Mouse (Mus musculus) lung, postnatal 0 days (tissue): ENCODE results near the gene Dnajb4. TPM values are rescaled to one million over a fixed set of nuclear protein-coding genes. Genes with fewer than 3 reads are reported as not detected.
A peak's percentile ranks its signal among the peaks of the same experiment; 100 is the strongest.

Source experiments
- ATAC-seq: fragments of 200-750 bp; cut with Nextera tagmentation; 2 replicates; pipeline ENCODE4 v1.8.0; 2017; ENCODE audit warnings: moderate library complexity
- DNase-seq: peaks from one replicate; pipeline ENCODE4 v3.0.0-alpha.2; 2016; ENCODE audit warnings: low spot score
- H3K27ac ChIP-seq: fragments of 300-500 bp; sonication (generic); 2 replicates; pipeline ENCODE4 v1.5.1; 2014; ENCODE audit warnings: antibody characterized with exemption, mild to moderate bottlenecking, low read length, mixed read lengths
- H3K27me3 ChIP-seq: fragments of 300-500 bp; sonication (generic); replicated peaks from 2 replicates; pipeline ENCODE4 v1.6.1; 2014; ENCODE audit warnings: low read length, mixed read lengths; ENCODE audit not compliant: insufficient read depth
- H3K36me3 ChIP-seq: fragments of 300-500 bp; sonication (generic); 2 replicates; pipeline ENCODE4 v1.6.1; 2014; ENCODE audit warnings: low read length, mixed read lengths; ENCODE audit not compliant: insufficient read depth
- H3K4me1 ChIP-seq: fragments of 300-500 bp; sonication (generic); 2 replicates; pipeline ENCODE4 v1.6.1; 2014; ENCODE audit warnings: antibody characterized with exemption, low read depth, low read length, mixed read lengths; ENCODE audit not compliant: insufficient read depth
- H3K4me2 ChIP-seq: fragments of 300-500 bp; sonication (generic); replicated peaks from 2 replicates; pipeline ENCODE4 v1.6.1; 2014; ENCODE audit warnings: low read depth, mild to moderate bottlenecking, low read length, moderate library complexity, mixed read lengths
- H3K4me3 ChIP-seq: fragments of 300-500 bp; sonication (generic); 2 replicates; pipeline ENCODE4 v1.5.1; 2014; ENCODE audit warnings: low read depth, low read length
- H3K9ac ChIP-seq: fragments of 300-500 bp; sonication (generic); replicated peaks from 2 replicates; pipeline ENCODE4 v1.6.1; 2014; ENCODE audit warnings: low read depth, mild to moderate bottlenecking
- H3K9me3 ChIP-seq: fragments of 300-500 bp; sonication (generic); 2 replicates; pipeline ENCODE4 v1.6.1; 2016; ENCODE audit warnings: low read length, mixed read lengths
- CTCF ChIP-seq: IDR thresholded peaks from 2 replicates; pipeline ENCODE4 v1.5.1; 2016; ENCODE audit warnings: antibody characterized with exemption, mild to moderate bottlenecking
- EP300 ChIP-seq: IDR thresholded peaks from 2 replicates; pipeline ENCODE4 v1.6.1; 2016; ENCODE audit warnings: antibody characterized with exemption, mild to moderate bottlenecking, control low read depth
- WGBS: fragments of 180-500 bp; shearing (Covaris S2); extraction: QIAGEN DNeasy Blood & Tissue Kit; methylation state at CpG from one replicate; pipeline ENCODE4 v1.1.7; 2014; 5-methylcytosine and 5-hydroxymethylcytosine counted together
- polyA plus RNA-seq: library from polyadenylated mRNA; unstranded; fragments of >200 nt; fragmentation: Nextera tagmentation; extraction: Ambion mirVana; gene quantifications from 2 replicates; pipeline ENCODE4 v1.2.1, GENCODE M21; 2015

The Dnajb4 gene
- polyA plus RNA-seq, 1 experiment from 2014 or later, result 54.0 TPM

- peaks cover 9% of the 10 kb centered on the region; the same call in 1 of the 2 replicates for H3K36me3 ChIP-seq
- TF ChIP-seq EP300 (no peak), CTCF (no peak)
- H3K4me2 ChIP-seq, result no peak overlapping the region
- WGBS, result 45% methylated on average over 6 of the region's 6 CpGs
- H3K4me3 ChIP-seq, result no peak overlapping the region
- no peaks in the 10 kb centered on the region for H3K9me3 ChIP-seq
- no peaks in the 10 kb centered on the region; the same call in 1 of the 2 replicates for H3K4me1 ChIP-seq
- no peaks in the 10 kb centered on the region for H3K27me3 ChIP-seq
- DNase-seq (peak; percentile 55), ATAC-seq (no peak)
- H3K27ac ChIP-seq, result no peak overlapping the region
- H3K9ac ChIP-seq, result no peak overlapping the region
Observed at GRCm38 (mm10) chr3:152186106-152186505, 24.0 kb downstream of the Dnajb4 start.

DNA sequence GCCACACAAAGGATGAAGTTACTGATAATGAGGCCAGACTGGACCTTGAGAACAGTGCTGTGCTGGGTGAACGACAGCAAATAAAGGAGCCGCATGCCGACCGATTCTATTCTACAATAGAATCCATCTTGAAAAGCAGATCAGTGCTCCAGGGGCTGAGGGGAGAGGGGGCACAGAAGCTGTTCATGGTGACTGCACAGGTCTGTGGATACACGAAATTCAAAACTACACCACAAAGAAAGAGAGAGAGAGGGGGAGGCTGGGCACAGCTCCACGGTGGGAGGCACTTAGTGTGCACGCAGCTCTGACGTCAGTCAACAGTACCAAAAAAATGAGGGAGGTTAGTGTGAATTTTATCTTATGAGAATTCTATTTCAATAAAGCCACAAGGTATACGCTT lies 26.6 kb downstream of the Dnajb4 start:
- Histone ChIP-seq H3K4me2 (no peak overlapping the region), H3K27ac (no peak overlapping the region), H3K9me3 (no peaks in the 10 kb centered on the region), H3K36me3 (peaks cover 9% of the 10 kb centered on the region; the same call in 1 of the 2 replicates), H3K9ac (no peak overlapping the region), H3K27me3 (no peaks in the 10 kb centered on the region), H3K4me3 (no peak overlapping the region), H3K4me1 (no peaks in the 10 kb centered on the region; the same call in 1 of the 2 replicates)
- TF ChIP-seq CTCF, result no peak
- no peak for TF ChIP-seq EP300
- no peak for DNase-seq
- whole genome bisulfite sequencing, result 90% methylated on average over 9 of the region's 9 CpGs
- no peak for ATAC-seq

DNA sequence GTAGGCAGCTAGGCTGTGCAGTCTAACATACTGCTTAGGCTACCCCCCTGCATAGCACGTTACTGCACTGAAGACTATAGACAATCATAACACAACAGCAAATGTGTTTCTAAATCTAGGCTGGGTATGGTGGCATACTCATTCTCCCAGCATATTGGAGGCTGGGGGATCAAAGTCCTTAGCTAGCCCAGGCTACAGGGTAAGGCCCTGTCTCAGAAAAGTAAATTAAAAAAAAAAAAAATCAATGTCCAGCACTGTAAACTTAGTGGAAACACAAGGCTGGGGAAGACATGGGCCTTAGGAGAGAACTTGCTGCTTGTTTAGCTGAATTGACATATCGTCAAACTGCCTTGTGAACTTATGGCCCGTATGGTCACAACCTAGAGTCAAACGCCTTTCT lies 29.5 kb downstream of the Dnajb4 start:
- Histone ChIP-seq H3K27me3 (no peaks in the 10 kb centered on the region), H3K9me3 (no peaks in the 10 kb centered on the region), H3K4me3 (no peak overlapping the region), H3K36me3 (peaks cover 9% of the 10 kb centered on the region; the same call in 1 of the 2 replicates), H3K4me2 (no peak overlapping the region), H3K4me1 (no peaks in the 10 kb centered on the region), H3K9ac (no peak overlapping the region), H3K27ac (no peak overlapping the region)
- DNase-seq (no peak), ATAC-seq (no peak)
- TF ChIP-seq EP300, result no peak
- no peak for TF ChIP-seq CTCF
- WGBS, result 89% methylated on average over 4 of the region's 4 CpGs

GRCm38 (mm10) chr3:152179285-152179684 lies 30.8 kb downstream of the Dnajb4 start:
- H3K36me3 ChIP-seq, result peaks cover 5% of the 10 kb centered on the region; the same call in 1 of the 2 replicates
- TF ChIP-seq EP300, result no peak
- no peaks in the 10 kb centered on the region for H3K9me3 ChIP-seq
- WGBS, result 62% methylated on average over 1 of the region's 1 CpGs
- DNase-seq, result no peak
- no peaks in the 10 kb centered on the region for H3K4me1 ChIP-seq
- no peak overlapping the region for H3K4me2 ChIP-seq
- no peaks in the 10 kb centered on the region for H3K27me3 ChIP-seq
- no peak overlapping the region for H3K9ac ChIP-seq
- ATAC-seq, result no peak
- no peak overlapping the region for H3K27ac ChIP-seq
- no peak overlapping the region for H3K4me3 ChIP-seq

- 86% methylated on average over 4 of the region's 4 CpGs for WGBS
- TF ChIP-seq CTCF, result no peak
- no peak for TF ChIP-seq EP300
- H3K4me1 ChIP-seq, result no peaks in the 10 kb centered on the region
- DNase-seq (no peak), ATAC-seq (no peak)
- H3K9ac ChIP-seq, result no peak overlapping the region
- no peak overlapping the region for H3K4me3 ChIP-seq
- H3K27ac ChIP-seq, result no peak overlapping the region
- peaks cover 5% of the 10 kb centered on the region; the same call in 1 of the 2 replicates for H3K36me3 ChIP-seq
- no peaks in the 10 kb centered on the region for H3K9me3 ChIP-seq
- no peaks in the 10 kb centered on the region for H3K27me3 ChIP-seq
- no peak overlapping the region for H3K4me2 ChIP-seq
Observed at GRCm38 (mm10) chr3:152178816-152179215, 31.3 kb downstream of the Dnajb4 start.

GRCm38 (mm10) chr3:152172322-152172935 lies 37.7 kb downstream of the Dnajb4 start:
- ATAC-seq (peak; percentile 64), DNase-seq (peak; percentile 78)
- Histone ChIP-seq H3K4me1 (no peaks in the 10 kb centered on the region; the same call in 1 of the 2 replicates), H3K4me2 (no peak overlapping the region), H3K27ac (no peak overlapping the region), H3K9me3 (no peaks in the 10 kb centered on the region), H3K36me3 (no peaks in the 10 kb centered on the region), H3K4me3 (no peak overlapping the region), H3K27me3 (no peaks in the 10 kb centered on the region), H3K9ac (no peak overlapping the region)
- TF ChIP-seq CTCF (no peak), EP300 (no peak)
- 32% methylated on average over 7 of the region's 7 CpGs for WGBS
